Mouse (Mus musculus) neural tube, embryonic 11.5 days (tissue): Measurements from ENCODE around the gene Tomm6. TPM values are rescaled to one million over a fixed set of nuclear protein-coding genes. Genes with fewer than 3 reads are reported as not detected.

Source experiments
- ATAC-seq: fragments of 200-750 bp; cut with Nextera tagmentation; 2 replicates; pipeline ENCODE4 v1.8.0; 2017; ENCODE audit warnings: moderate number of reproducible peaks, mild to moderate bottlenecking, moderate TSS enrichment, moderate library complexity; ENCODE audit not compliant: insufficient read depth, low FRiP score, low TSS enrichment
- DNase-seq: peaks from one replicate; pipeline ENCODE4 v3.0.0-alpha.2; 2015; ENCODE audit warnings: low spot score
- H3K27ac ChIP-seq: fragments of 300-500 bp; sonication (generic); 2 replicates; pipeline ENCODE4 v1.5.1; 2014; ENCODE audit warnings: low read depth, mild to moderate bottlenecking, low read length
- H3K27me3 ChIP-seq: fragments of 300-500 bp; sonication (generic); 2 replicates; pipeline ENCODE4 v1.6.1; 2014; ENCODE audit warnings: mild to moderate bottlenecking, low read length, mixed read lengths; ENCODE audit not compliant: control insufficient read depth, insufficient read depth
- H3K36me3 ChIP-seq: fragments of 300-500 bp; sonication (generic); 2 replicates; pipeline ENCODE4 v1.6.1; 2014; ENCODE audit warnings: mild to moderate bottlenecking, low read length, moderate library complexity, mixed read lengths; ENCODE audit not compliant: control insufficient read depth, insufficient read depth
- H3K4me1 ChIP-seq: fragments of 300-500 bp; sonication (generic); 2 replicates; pipeline ENCODE4 v1.6.1; 2014; ENCODE audit warnings: low read length, mixed read lengths; ENCODE audit not compliant: control insufficient read depth, insufficient read depth
- H3K4me2 ChIP-seq: fragments of 300-500 bp; sonication (generic); 2 replicates; pipeline ENCODE4 v1.6.1; 2014; ENCODE audit warnings: low read depth, mild to moderate bottlenecking, moderate library complexity
- H3K4me3 ChIP-seq: fragments of 300-500 bp; sonication (generic); 2 replicates; pipeline ENCODE4 v1.5.1; 2014; ENCODE audit warnings: low read depth, low read length
- H3K9ac ChIP-seq: fragments of 300-500 bp; sonication (generic); 2 replicates; pipeline ENCODE4 v1.6.1; 2014; ENCODE audit warnings: mild to moderate bottlenecking, low read length
- H3K9me3 ChIP-seq: fragments of 300-500 bp; sonication (generic); 2 replicates; pipeline ENCODE4 v1.6.1; 2016; ENCODE audit warnings: low read length; ENCODE audit not compliant: control insufficient read depth
- WGBS: fragments of 180-500 bp; shearing (Covaris S2); extraction: QIAGEN DNeasy Blood & Tissue Kit; methylation state at CpG from one replicate; pipeline ENCODE4 v1.1.7; 2014; 5-methylcytosine and 5-hydroxymethylcytosine counted together
- polyA plus RNA-seq: library from polyadenylated mRNA; unstranded; fragments of >200 nt; fragmentation: Nextera tagmentation; extraction: Ambion mirVana; gene quantifications from 2 replicates; pipeline ENCODE4 v1.2.1, GENCODE M21; 2014

Gene Tomm6
- polyA plus RNA-seq, 1 experiment from 2014 or later: 333 TPM

DNA sequence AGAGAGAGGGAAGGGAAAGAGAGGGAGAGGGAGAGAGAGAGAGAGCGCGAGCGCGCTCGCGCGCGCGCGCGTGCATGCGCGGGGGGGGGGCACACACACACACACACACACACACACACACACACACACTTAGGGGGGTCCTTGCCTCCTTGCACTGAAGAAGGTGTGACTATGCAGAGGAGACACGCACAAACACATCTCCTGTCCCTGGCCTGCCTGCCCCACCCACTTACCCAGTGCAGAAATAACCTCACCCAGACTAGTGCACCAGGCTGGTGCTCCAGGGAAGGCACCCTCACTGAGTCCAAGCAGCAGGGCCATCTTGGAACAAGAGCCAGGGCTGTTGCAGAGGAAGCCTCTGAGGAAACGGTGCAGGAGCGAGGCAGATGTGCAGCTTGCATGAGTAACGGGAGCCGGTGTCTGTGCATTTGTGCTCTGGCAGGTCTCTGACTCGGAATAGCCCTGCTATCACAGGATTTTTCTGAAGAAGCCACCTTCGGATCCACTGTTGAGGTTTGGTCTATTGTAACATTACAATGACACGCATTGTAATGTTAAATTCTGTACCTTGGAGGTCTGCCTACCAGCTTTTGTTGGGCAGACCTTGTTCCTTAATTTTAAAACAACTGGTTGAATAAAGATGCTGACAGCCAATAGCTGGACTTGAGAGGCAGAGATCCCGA lies 24.8 kb upstream of the Tomm6 start:
- DNase-seq (no peak), ATAC-seq (no peak)
- WGBS: 46% methylated on average over 22 of the region's 22 CpGs
- Histone ChIP-seq H3K4me2 (no peak overlapping the region), H3K4me3 (no peak overlapping the region), H3K36me3 (no peaks in the 10 kb centered on the region), H3K4me1 (no peaks in the 10 kb centered on the region), H3K27me3 (no peaks in the 10 kb centered on the region), H3K9me3 (no peaks in the 10 kb centered on the region), H3K27ac (no peak overlapping the region), H3K9ac (no peak overlapping the region)

GRCm38 (mm10) chr17:47711883-47712282 lies 23.7 kb upstream of the Tomm6 start:
- 73% methylated on average over 6 of the region's 6 CpGs for WGBS
- no peak overlapping the region for H3K9ac ChIP-seq
- no peak overlapping the region for H3K4me2 ChIP-seq
- no peak overlapping the region for H3K4me3 ChIP-seq
- H3K36me3 ChIP-seq: no peaks in the 10 kb centered on the region
- H3K4me1 ChIP-seq: no peaks in the 10 kb centered on the region
- ATAC-seq (no peak), DNase-seq (no peak)
- no peaks in the 10 kb centered on the region for H3K9me3 ChIP-seq
- no peak overlapping the region for H3K27ac ChIP-seq
- H3K27me3 ChIP-seq: no peaks in the 10 kb centered on the region

DNA sequence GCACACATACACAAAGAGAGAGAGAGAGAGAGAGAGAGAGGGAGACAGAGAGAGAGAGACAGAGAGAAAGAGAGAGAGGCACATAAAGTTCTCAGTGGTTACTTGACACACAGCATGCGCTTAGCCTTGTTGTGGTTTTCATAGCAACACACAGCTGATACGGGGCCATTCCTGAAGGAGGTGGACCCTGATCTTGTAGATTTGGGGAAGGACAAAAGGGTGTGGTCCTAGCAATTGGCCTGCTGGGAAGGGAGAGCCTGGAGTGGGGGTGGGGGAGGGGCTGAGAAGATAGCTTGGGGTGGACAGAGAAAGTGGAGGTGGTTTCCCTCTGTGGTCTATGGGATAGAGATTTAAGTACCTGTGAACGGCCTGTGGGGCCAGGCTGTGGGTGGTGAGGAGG lies 21.9 kb upstream of the Tomm6 start:
- ATAC-seq (no peak), DNase-seq (no peak)
- Histone ChIP-seq H3K27ac (no peak overlapping the region), H3K9ac (no peak overlapping the region), H3K4me1 (no peaks in the 10 kb centered on the region), H3K4me3 (no peak overlapping the region), H3K27me3 (no peaks in the 10 kb centered on the region), H3K9me3 (no peaks in the 10 kb centered on the region), H3K4me2 (no peak overlapping the region), H3K36me3 (no peaks in the 10 kb centered on the region)
- WGBS: 78% methylated on average over 3 of the region's 3 CpGs

- 94% methylated on average over 4 of the region's 4 CpGs for WGBS
- Histone ChIP-seq H3K9me3 (no peaks in the 10 kb centered on the region), H3K4me3 (no peak overlapping the region), H3K27me3 (no peaks in the 10 kb centered on the region), H3K9ac (no peak overlapping the region), H3K4me2 (no peak overlapping the region), H3K36me3 (no peaks in the 10 kb centered on the region), H3K4me1 (no peaks in the 10 kb centered on the region), H3K27ac (no peak overlapping the region)
- ATAC-seq: no peak
- no peak for DNase-seq
These were observed 20.8 kb upstream of the Tomm6 start for GRCm38 (mm10) chr17:47708972-47709371.

DNA sequence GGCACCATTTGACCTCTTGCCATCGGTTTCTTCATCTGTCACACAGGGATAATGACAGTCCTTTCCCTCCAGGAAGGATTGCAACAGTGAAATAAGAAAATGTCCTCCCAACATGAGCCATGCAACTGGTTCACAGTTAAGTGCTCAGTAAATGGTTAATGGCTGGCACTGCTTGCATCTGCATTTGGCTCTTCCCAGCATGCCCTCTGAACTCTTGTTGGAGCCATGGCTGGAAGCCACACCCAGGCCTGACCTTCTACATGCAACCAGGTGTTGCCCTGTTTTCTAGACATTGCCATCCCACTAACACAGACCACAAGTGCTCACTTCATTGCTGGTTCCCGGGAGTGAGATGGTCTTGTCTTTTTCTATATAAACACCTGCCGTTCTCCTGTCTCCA lies 19.8 kb upstream of the Tomm6 start:
- H3K4me1 ChIP-seq: no peaks in the 10 kb centered on the region
- H3K27ac ChIP-seq: no peak overlapping the region
- no peak for ATAC-seq
- no peaks in the 10 kb centered on the region for H3K36me3 ChIP-seq
- H3K27me3 ChIP-seq: peaks cover 5% of the 10 kb centered on the region; the same call in 1 of the 2 replicates
- DNase-seq: no peak
- H3K9me3 ChIP-seq: no peaks in the 10 kb centered on the region
- 87% methylated on average over 3 of the region's 3 CpGs for WGBS
- H3K4me2 ChIP-seq: no peak overlapping the region
- H3K9ac ChIP-seq: no peak overlapping the region
- no peak overlapping the region for H3K4me3 ChIP-seq

DNA sequence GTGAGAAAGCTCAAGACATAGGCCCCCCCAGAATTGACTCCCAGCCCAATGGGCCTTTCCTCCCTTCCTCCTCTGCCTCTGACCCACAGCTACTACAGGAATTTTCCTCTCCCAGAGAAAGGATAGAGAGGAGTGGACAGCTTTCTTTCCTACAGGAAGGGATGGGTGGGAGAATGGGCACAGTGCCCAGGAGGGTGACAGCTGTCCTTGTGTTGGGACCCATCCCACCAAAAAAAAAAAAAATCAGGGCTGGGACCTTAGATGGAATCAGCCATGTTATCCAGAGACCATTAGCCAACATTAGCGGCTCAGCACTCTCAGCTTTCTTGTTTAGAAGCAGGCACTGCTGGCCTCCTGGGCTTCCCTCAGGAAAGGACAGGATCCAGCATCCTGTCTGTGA lies 18.0 kb upstream of the Tomm6 start:
- ATAC-seq (no peak), DNase-seq (no peak)
- H3K27ac ChIP-seq: no peak overlapping the region
- H3K4me3 ChIP-seq: no peak overlapping the region
- H3K36me3 ChIP-seq: no peaks in the 10 kb centered on the region
- peaks cover 7% of the 10 kb centered on the region; the same call in 1 of the 2 replicates for H3K27me3 ChIP-seq
- 71% methylated on average over 1 of the region's 1 CpGs for WGBS
- no peaks in the 10 kb centered on the region for H3K4me1 ChIP-seq
- H3K4me2 ChIP-seq: no peak overlapping the region
- H3K9me3 ChIP-seq: no peaks in the 10 kb centered on the region
- no peak overlapping the region for H3K9ac ChIP-seq

DNA sequence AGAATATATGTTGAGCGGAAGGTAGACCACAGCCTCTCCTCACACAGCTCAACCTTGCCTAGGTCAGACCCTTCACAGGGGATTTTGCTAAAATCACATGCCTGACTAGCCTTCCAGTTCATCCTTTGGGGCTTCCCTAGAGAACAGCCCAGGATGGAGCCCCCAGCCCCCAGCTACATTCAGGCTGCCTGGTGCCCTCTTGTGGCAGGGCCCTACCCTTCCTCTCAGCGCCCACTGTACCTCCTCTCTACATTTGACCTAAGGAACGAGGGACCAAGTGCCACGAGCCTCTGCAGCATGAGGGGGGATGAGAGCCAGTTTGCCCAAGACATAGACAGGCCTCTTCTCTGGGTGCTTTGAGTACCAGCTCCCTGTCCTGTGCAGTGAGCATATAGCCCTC lies 16.5 kb upstream of the Tomm6 start:
- 76% methylated on average over 4 of the region's 4 CpGs for WGBS
- no peak overlapping the region for H3K4me3 ChIP-seq
- no peaks in the 10 kb centered on the region for H3K4me1 ChIP-seq
- H3K36me3 ChIP-seq: no peaks in the 10 kb centered on the region
- DNase-seq (no peak), ATAC-seq (no peak)
- H3K9ac ChIP-seq: no peak overlapping the region
- H3K9me3 ChIP-seq: no peaks in the 10 kb centered on the region
- H3K4me2 ChIP-seq: no peak overlapping the region
- no peak overlapping the region for H3K27ac ChIP-seq
- H3K27me3 ChIP-seq: peaks cover 7% of the 10 kb centered on the region; the same call in 1 of the 2 replicates

DNA sequence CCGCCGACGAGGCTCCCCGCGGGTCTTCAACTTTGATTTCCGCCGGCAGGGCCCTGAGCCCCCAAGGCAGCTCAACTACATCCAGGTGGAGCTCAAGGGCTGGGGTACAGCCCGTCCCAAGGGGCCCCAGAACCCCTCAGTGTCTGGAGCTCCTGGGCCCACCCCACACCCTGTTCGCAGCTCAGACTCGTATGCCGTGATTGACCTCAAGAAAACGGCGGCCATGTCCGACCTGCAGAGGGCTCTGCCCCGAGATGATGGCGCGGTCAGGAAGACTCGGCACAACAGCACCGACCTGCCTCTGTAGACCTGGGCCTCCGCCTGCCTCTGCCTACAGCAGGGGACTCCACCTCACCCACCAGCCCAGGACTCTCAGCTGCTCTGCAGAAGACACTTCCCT lies 15.4 kb upstream of the Tomm6 start:
- 18% methylated on average over 20 of the region's 20 CpGs for WGBS
- Histone ChIP-seq H3K4me3 (no peak overlapping the region), H3K9ac (peak overlapping the region; percentile 18; the same call in 1 of the 2 replicates), H3K9me3 (no peaks in the 10 kb centered on the region), H3K4me2 (no peak overlapping the region), H3K36me3 (no peaks in the 10 kb centered on the region), H3K4me1 (no peaks in the 10 kb centered on the region), H3K27me3 (peaks cover 7% of the 10 kb centered on the region; the same call in 1 of the 2 replicates), H3K27ac (no peak overlapping the region)
- ATAC-seq (no peak), DNase-seq (no peak)

DNA sequence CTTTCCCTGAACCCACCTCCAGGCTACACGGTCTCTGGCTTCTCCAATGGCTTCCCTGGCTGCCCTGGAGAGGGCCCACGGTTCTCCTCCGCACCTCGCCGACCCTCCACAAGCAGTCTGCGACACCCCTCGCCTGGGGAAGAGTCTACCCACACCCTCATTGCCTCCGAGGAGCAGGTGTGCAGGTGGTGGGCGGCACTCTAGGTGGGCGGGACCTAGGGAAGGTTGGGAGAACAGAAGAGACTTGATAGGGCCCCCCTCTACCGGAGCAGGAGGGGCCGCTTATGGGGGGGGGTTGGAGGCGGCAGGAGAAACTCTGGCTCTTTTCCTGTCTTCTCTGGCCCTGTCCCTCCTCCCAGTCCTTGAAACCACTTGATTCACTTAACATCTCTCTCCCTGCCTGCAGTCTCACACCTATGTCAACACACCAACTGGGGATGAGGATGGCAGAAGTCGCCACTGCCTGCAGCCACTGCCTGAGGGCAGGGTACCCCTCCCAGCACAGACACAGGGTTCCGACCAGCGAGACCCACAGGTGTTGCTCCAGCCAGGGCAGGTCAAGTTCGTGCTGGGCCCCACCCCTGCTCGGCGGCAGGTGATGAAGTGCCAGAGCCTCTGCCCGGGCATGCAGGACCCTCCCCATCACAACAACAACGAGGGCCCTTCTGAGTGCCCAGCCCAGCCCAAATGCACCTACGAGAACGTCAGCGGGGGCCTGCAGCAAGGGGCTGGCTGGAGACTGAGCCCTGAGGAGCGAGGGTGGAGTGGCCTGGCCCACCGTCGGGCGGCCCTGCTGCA lies 14.6 kb upstream of the Tomm6 start:
- Histone ChIP-seq H3K9me3 (no peaks in the 10 kb centered on the region), H3K36me3 (no peaks in the 10 kb centered on the region), H3K4me1 (no peaks in the 10 kb centered on the region), H3K9ac (peak overlapping the region; percentile 18; the same call in 1 of the 2 replicates), H3K4me3 (no peak overlapping the region), H3K27ac (no peak overlapping the region), H3K4me2 (no peak overlapping the region), H3K27me3 (peaks cover 7% of the 10 kb centered on the region; the same call in 1 of the 2 replicates)
- no peak for DNase-seq
- no peak for ATAC-seq
- 28% methylated on average over 28 of the region's 28 CpGs for WGBS
